Mouse (Mus musculus): ENCODE data around the gene Tma7.

Gene Tma7

GRCm38 (mm10) chr9:109102541-109102940 lies 20.2 kb upstream of the Tma7 start:
- no peak for DNase-seq (ENCODE audit: low spot score in 2 of 2)

- no peak for DNase-seq (ENCODE audit: low spot score in 2 of 2)
These were observed 19.6 kb upstream of the Tma7 start for GRCm38 (mm10) chr9:109101933-109102445.

- no peak for DNase-seq (ENCODE audit: low spot score in 2 of 2)
These were observed 18.0 kb upstream of the Tma7 start for GRCm38 (mm10) chr9:109100307-109100928.

GRCm38 (mm10) chr9:109098969-109099368 lies 16.6 kb upstream of the Tma7 start:
- no peak for DNase-seq (ENCODE audit: low spot score in 2 of 2)

- DNase-seq (ENCODE audit: low spot score in 2 of 2) = no peak
These were observed 16.0 kb upstream of the Tma7 start for GRCm38 (mm10) chr9:109098366-109098765.

- DNase-seq (ENCODE audit: low spot score in 2 of 2) = no peak
These were observed 15.4 kb upstream of the Tma7 start for GRCm38 (mm10) chr9:109097831-109098230.

- DNase-seq (ENCODE audit: low spot score in 2 of 2) = no peak
These were observed 14.9 kb upstream of the Tma7 start for GRCm38 (mm10) chr9:109097291-109097690.

- no peak for DNase-seq (ENCODE audit: low spot score in 2 of 2)
These were observed 14.5 kb upstream of the Tma7 start for GRCm38 (mm10) chr9:109096856-109097255.

GRCm38 (mm10) chr9:109096251-109096661 lies 13.9 kb upstream of the Tma7 start:
- DNase-seq (ENCODE audit: low spot score in 2 of 2) = no peak

- DNase-seq (ENCODE audit: low spot score in 2 of 2) = peak; percentile 64 to 70
These were observed 13.0 kb upstream of the Tma7 start, which contains the start of gene Plxnb1 for GRCm38 (mm10) chr9:109095137-109095982. TSS of gene Plxnb1 (plus strand) at chr9:109095389.

GRCm38 (mm10) chr9:109094553-109095136 lies 12.3 kb upstream of the Tma7 start:
- DNase-seq (ENCODE audit: low spot score in 2 of 2) = no peak

GRCm38 (mm10) chr9:109093786-109094552 lies 11.6 kb upstream of the Tma7 start:
- no peak for DNase-seq (ENCODE audit: low spot score in 2 of 2)

- no peak for DNase-seq (ENCODE audit: low spot score in 2 of 2)
These were observed 10.4 kb upstream of the Tma7 start for GRCm38 (mm10) chr9:109092799-109093198.

GRCm38 (mm10) chr9:109091802-109092201 lies 9.4 kb upstream of the Tma7 start:
- DNase-seq (ENCODE audit: low spot score in 2 of 2) = no peak

GRCm38 (mm10) chr9:109090446-109090845 lies 8.1 kb upstream of the Tma7 start:
- no peak for DNase-seq (ENCODE audit: low spot score in 2 of 2)

- no peak for DNase-seq (ENCODE audit: low spot score in 2 of 2)
These were observed 5.6 kb upstream of the Tma7 start for GRCm38 (mm10) chr9:109087987-109088386.

- no peak for DNase-seq (ENCODE audit: low spot score in 2 of 2)
These were observed 2.5 kb upstream of the Tma7 start for GRCm38 (mm10) chr9:109084922-109085321.

- DNase-seq (ENCODE audit: low spot score in 2 of 2) = no peak
These were observed 651 bp downstream of the Tma7 start for GRCm38 (mm10) chr9:109081749-109082123.

GRCm38 (mm10) chr9:109080516-109080915 lies 1.9 kb downstream of the Tma7 start:
- DNase-seq (ENCODE audit: low spot score in 2 of 2) = no peak

GRCm38 (mm10) chr9:109073661-109074573 lies 8.5 kb downstream of the Tma7 start, which contains the start of gene Atrip:
TSS of gene Atrip (minus strand) at chr9:109074124.
- peak; percentile 87 to 89 for DNase-seq (ENCODE audit: low spot score in 2 of 2)
